Mouse (Mus musculus): ENCODE measurements around the gene Phldb3.

Phldb3 gene

DNA sequence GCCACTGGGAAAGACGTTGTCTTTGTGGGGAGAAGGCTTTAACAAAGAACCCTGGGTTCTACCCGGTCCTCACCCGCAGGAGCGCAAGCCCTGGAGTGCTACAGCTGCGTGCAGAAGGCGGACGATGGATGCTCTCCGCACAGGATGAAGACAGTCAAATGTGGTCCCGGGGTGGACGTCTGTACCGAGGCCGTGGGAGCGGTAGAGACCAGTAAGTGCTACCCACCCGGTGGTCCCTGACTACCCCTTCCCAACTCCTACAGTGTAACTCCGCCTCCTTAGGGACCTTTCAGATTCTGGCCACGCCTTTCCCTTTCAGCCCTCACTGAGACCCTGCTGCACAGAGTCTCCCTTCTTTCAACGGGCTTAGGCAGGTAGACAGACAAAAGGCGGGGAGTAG lies 26.5 kb downstream of the Phldb3 start:
- no peak for DNase-seq

- peak; percentile 22 for DNase-seq
Observed at GRCm38 (mm10) chr7:24638026-24638856, 27.7 kb downstream of the Phldb3 start.

DNA sequence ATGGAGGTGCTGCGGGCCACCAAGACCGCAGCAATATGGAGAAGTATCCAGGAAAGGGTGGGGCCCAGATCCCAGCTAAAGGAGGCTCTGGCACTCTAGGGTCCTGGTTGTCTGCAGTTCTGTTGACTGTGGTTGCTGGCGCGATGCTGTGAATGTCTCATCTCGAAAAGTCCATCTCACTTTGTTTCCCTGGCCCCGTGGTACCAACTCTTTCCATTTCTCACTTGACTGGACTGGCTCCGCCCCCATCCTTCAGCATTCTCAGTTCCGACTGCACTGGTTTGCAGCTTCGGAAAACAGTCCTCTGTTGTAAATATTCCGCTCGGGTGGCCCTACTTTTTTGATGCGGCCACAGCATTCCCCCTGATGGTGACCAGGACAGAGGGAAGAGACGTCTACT lies 29.9 kb downstream of the Phldb3 start:
- DNase-seq = no peak

GRCm38 (mm10) chr7:24642491-24642890 lies 31.9 kb downstream of the Phldb3 start:
- DNase-seq = peak; percentile 77

DNA sequence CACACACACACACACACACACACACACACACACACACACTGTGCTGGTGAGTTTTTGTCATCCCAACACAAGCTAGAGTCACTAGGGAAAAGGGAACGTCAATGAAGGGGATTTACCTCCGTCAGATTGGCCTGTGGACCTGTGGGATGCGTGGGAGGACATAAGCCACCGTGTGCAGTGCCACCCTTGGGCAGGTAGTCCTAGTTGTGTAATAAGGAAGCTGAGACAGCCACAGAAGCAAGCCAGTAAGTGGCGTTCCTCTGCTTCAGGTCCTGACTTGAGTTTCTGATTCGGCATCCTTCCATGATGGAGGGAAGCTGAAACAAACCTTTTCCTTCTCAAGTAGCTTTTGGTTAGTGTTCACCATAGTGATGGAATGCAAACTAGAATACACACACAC lies 33.9 kb downstream of the Phldb3 start:
- DNase-seq = no peak

GRCm38 (mm10) chr7:24644996-24645395 lies 34.4 kb downstream of the Phldb3 start:
- peak; percentile 27 for DNase-seq

GRCm38 (mm10) chr7:24646486-24646885 lies 35.9 kb downstream of the Phldb3 start:
- DNase-seq = no peak

- peak; percentile 72 for DNase-seq
Observed at GRCm38 (mm10) chr7:24653681-24654080, 43.1 kb downstream of the Phldb3 start.

- DNase-seq = no peak
Observed at GRCm38 (mm10) chr7:24659737-24660357, 49.3 kb downstream of the Phldb3 start.

GRCm38 (mm10) chr7:24661118-24661904 lies 50.7 kb downstream of the Phldb3 start:
- peak; percentile 60 for DNase-seq

GRCm38 (mm10) chr7:24662575-24662974 lies 52.0 kb downstream of the Phldb3 start:
- DNase-seq = peak; percentile 88

- no peak for DNase-seq
Observed at GRCm38 (mm10) chr7:24664301-24664700, 53.7 kb downstream of the Phldb3 start.

- no peak for DNase-seq
Observed at GRCm38 (mm10) chr7:24664959-24665358, 54.4 kb downstream of the Phldb3 start.

DNA sequence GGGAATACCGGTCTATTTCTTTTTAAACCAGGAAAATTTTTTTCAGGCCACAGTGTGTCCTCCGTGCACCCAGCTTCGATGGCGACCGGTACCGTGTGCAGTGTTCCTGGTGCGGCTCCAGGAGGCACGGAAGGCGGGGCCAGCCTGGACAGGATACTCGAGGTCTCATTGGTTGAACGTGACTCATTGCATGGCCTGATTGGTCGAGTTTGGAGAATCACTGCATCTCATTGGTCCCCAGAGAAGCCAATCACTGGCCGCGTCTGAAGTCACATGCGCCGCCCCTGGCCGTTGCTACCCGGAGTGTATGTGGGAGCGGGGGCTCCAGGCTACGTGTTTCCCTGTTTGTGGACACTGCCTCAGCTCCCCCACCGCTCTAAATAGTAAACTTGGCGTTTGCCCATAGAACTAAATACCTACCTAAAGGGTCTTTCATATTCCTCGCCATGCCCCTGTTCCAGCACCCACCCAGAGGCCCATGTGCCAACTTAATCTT lies 61.4 kb downstream of the Phldb3 start:
- no peak for DNase-seq

DNA sequence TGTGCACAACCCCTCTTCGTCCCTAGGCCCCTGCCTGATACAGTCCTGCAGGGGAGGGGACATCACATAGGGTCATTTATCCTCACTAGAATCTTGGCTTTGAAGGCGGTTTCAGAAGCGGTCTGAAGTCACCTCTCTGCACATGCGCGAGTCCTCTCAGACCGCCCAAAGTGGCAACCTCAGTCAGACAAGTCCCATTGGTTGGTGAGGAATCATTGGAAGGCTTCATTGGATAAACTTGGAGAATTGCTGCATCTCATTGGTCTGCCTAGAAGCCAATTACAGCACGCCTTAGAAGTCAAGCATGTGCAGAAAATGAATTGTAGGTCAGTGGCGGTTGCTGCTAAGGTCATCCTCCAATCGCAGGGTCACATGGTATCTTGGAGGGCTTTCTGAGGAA lies 66.0 kb downstream of the Phldb3 start, which contains the start of gene Tex101:
TSS of gene Tex101 (minus strand) at position 101 of the 400 bp plus-strand sequence.
- DNase-seq = no peak
